Mouse (Mus musculus): ENCODE measurements around the gene Gh. TPM values are rescaled to one million over a fixed set of nuclear protein-coding genes. Genes with fewer than 3 reads are reported as not detected.

Gene Gh
- not detected for total RNA-seq (2023)

DNA sequence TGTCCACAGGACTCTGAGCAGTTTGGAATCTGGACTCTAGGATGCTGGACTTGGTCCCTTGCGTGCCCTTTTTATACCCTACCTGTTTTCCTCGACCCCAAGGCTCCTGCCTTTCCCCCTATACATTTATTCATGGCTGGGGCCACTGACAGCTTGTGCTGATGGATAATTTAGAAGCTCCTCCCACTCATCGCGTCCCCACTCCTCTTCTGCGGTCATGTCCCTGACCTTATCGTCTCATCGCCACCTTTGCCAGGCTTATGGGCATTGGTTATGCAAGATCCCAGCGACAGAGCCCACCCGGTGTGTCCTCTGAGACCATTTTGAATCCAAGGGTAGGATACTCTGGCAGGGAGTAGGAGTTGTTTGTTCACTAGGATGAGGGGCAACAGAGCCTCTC, at the start of gene Gh:
TSS of gene Gh (minus strand) at position 101 of the 400 bp plus-strand sequence.

GRCm38 (mm10) chr11:106314333-106314812, 12.7 kb upstream of the Gh start, which contains the start of gene Cd79b:
Cd79b (minus strand) TSS chr11:106314762.

GRCm38 (mm10) chr11:106276454-106276853, 25.2 kb downstream of the Gh start, which contains the start of gene Tcam1:
Tcam1 (plus strand) TSS chr11:106276672.

GRCm38 (mm10) chr11:106272644-106273310, 28.9 kb downstream of the Gh start, which contains the start of gene Smarcd2:
Smarcd2 (minus strand) TSS chr11:106272972.

GRCm38 (mm10) chr11:106255685-106256451, 45.8 kb downstream of the Gh start, which contains the start of the genes Ftsj3 and Psmc5:
Ftsj3 (minus strand) TSS chr11:106256079.
Psmc5 (plus strand) TSS chr11:106256154.

Other genes starting within 250 kb of the Gh start
- 1 to 10 TPM; 7.5 to 8.9 TPM for gene Taco1, start 235.8 kb downstream of the Gh start, total RNA-seq (2023)
- 100 to 1,000 TPM; 162 to 175 TPM for gene Map3k3, start 217.3 kb downstream of the Gh start, total RNA-seq (2023)
- 10 to 100 TPM; 18.0 to 22.1 TPM for gene Gm10840, start 141.0 kb downstream of the Gh start, total RNA-seq (2023)
- 100 to 1,000 TPM; 806 to 815 TPM for gene Limd2, start 141.0 kb downstream of the Gh start, total RNA-seq (2023)
- gene Strada, start 99.7 kb downstream of the Gh start, total RNA-seq (2023), result 10 to 100 TPM; 26.8 to 30.0 TPM
- gene Ccdc47, start 85.5 kb downstream of the Gh start, total RNA-seq (2023), result 10 to 100 TPM; 45.3 to 52.9 TPM
- gene Ddx42, start 84.9 kb downstream of the Gh start, total RNA-seq (2023), result 10 to 100 TPM; 66.9 to 80.2 TPM
- 100 to 1,000 TPM; 103 TPM for gene Ftsj3, start 45.8 kb downstream of the Gh start, total RNA-seq (2023)
- 10 to 100 TPM; 52.2 to 59.5 TPM for gene Psmc5, start 45.7 kb downstream of the Gh start, total RNA-seq (2023)
- gene Smarcd2, start 28.9 kb downstream of the Gh start, total RNA-seq (2023), result 100 to 1,000 TPM; 110 to 113 TPM
- gene Tcam1, start 25.2 kb downstream of the Gh start, total RNA-seq (2023), result under 1 TPM; 0.26 to 0.36 TPM
- gene Cd79b, start 12.9 kb upstream of the Gh start, total RNA-seq (2023), result 10 to 100 TPM in 1 of 2 experiments, 1 to 10 TPM in 1; 4.0 to 11.3 TPM
- under 1 TPM; 0.12 to 0.77 TPM for gene Scn4a, start 51.4 kb upstream of the Gh start, total RNA-seq (2023)
- gene Prr29, start 63.6 kb upstream of the Gh start, total RNA-seq (2023), result under 1 TPM; 0.76 to 0.80 TPM
- 10 to 100 TPM; 58.5 to 71.3 TPM for gene Icam2, start 86.2 kb upstream of the Gh start, total RNA-seq (2023)
- 10 to 100 TPM; 14.1 to 14.6 TPM for gene Ern1, start 186.0 kb upstream of the Gh start, total RNA-seq (2023)